Mouse (Mus musculus) forebrain, postnatal 0 days (tissue): ENCODE measurements around the gene Metap1. TPM values are rescaled to one million over a fixed set of nuclear protein-coding genes. Genes with fewer than 3 reads are reported as not detected.

Experiments used
- ATAC-seq: fragments of 200-750 bp; cut with Nextera tagmentation; 2 replicates; pipeline ENCODE4 v1.8.0; 2017; ENCODE audit warnings: mild to moderate bottlenecking, moderate library complexity
- DNase-seq: peaks from one replicate; pipeline ENCODE4 v3.0.0-alpha.2; 2015
- H3K27ac ChIP-seq: fragments of 300-500 bp; sonication (generic); 2 replicates; pipeline ENCODE4 v1.5.1; 2014; ENCODE audit warnings: low read depth, mild to moderate bottlenecking, antibody characterized with exemption, low read length, moderate library complexity, mixed read lengths
- H3K27me3 ChIP-seq: fragments of 300-500 bp; sonication (generic); 2 replicates; pipeline ENCODE4 v1.6.1; 2014; ENCODE audit warnings: mild to moderate bottlenecking, low read length, mixed read lengths; ENCODE audit not compliant: insufficient read depth
- H3K36me3 ChIP-seq: fragments of 300-500 bp; sonication (generic); 2 replicates; pipeline ENCODE4 v1.6.1; 2014; ENCODE audit warnings: mild to moderate bottlenecking, moderate library complexity; ENCODE audit not compliant: insufficient read depth
- H3K4me1 ChIP-seq: fragments of 300-500 bp; sonication (generic); 2 replicates; pipeline ENCODE4 v1.6.1; 2014; ENCODE audit warnings: antibody characterized with exemption; ENCODE audit not compliant: insufficient read depth
- H3K4me2 ChIP-seq: fragments of 300-500 bp; sonication (generic); 2 replicates; pipeline ENCODE4 v1.6.1; 2014; ENCODE audit warnings: low read depth, mild to moderate bottlenecking, moderate library complexity
- H3K4me3 ChIP-seq: fragments of 300-500 bp; sonication (generic); 2 replicates; pipeline ENCODE4 v1.5.1; 2014; ENCODE audit warnings: low read depth, low read length, mixed read lengths
- H3K9ac ChIP-seq: fragments of 300-500 bp; sonication (generic); 2 replicates; pipeline ENCODE4 v1.6.1; 2014; ENCODE audit warnings: mild to moderate bottlenecking
- H3K9me3 ChIP-seq: fragments of 300-500 bp; sonication (generic); 2 replicates; pipeline ENCODE4 v1.6.1; 2016; ENCODE audit warnings: low read length
- CTCF ChIP-seq: sonication (generic); IDR thresholded peaks from 2 replicates; pipeline ENCODE4 v1.5.1; 2016; ENCODE audit warnings: antibody characterized with exemption, control low read depth, low read depth
- WGBS: fragments of 180-500 bp; shearing (Covaris S2); extraction: QIAGEN DNeasy Blood & Tissue Kit; methylation state at CpG from one replicate; pipeline ENCODE4 v1.1.7; 2014; 5-methylcytosine and 5-hydroxymethylcytosine counted together
- polyA plus RNA-seq: library from polyadenylated mRNA; unstranded; fragments of >200 nt; fragmentation: Nextera tagmentation; extraction: Ambion mirVana; gene quantifications from 2 replicates; pipeline ENCODE4 v1.2.1, GENCODE M21; 2015
- total RNA-seq: library from RNA; depleted of rRNA; stranded (reverse); fragments of >200 nt; gene quantifications from 2 replicates; pipeline ENCODE4 v1.2.3, GENCODE M21; 2014

Metap1 gene
- total and polyA plus RNA-seq, 2 experiments from 2014 or later, result 50.2 to 61.8 TPM

GRCm38 (mm10) chr3:138527667-138528231, 38.4 kb upstream of the Metap1 start:
- H3K9ac ChIP-seq, result peak overlapping the region; percentile 91
- H3K4me1 ChIP-seq, result peaks cover 21% of the 10 kb centered on the region; the same call in 1 of the 2 replicates
- WGBS, result 4% methylated on average over 62 of the region's 64 CpGs
- H3K9me3 ChIP-seq, result no peaks in the 10 kb centered on the region
- ATAC-seq, result peak; percentile 55
- no peak for TF ChIP-seq CTCF
- H3K27me3 ChIP-seq, result no peaks in the 10 kb centered on the region
- H3K4me2 ChIP-seq, result peak overlapping the region; percentile 72
- peak overlapping the region; percentile 100 for H3K4me3 ChIP-seq
- peak; percentile 42 for DNase-seq
- H3K36me3 ChIP-seq, result no peaks in the 10 kb centered on the region
- peak overlapping the region; percentile 98 for H3K27ac ChIP-seq

- peak; percentile 96 for ATAC-seq
- Histone ChIP-seq H3K4me3 (peak overlapping the region; percentile 100), H3K9me3 (no peaks in the 10 kb centered on the region), H3K4me1 (peaks cover 21% of the 10 kb centered on the region; the same call in 1 of the 2 replicates), H3K9ac (peak overlapping the region; percentile 91), H3K36me3 (no peaks in the 10 kb centered on the region), H3K4me2 (peak overlapping the region; percentile 93), H3K27me3 (no peaks in the 10 kb centered on the region; the same call in 1 of the 2 replicates), H3K27ac (peak overlapping the region; percentile 98)
- WGBS, result under 1% methylated on average over 61 of the region's 85 CpGs
- peak; percentile 56 for TF ChIP-seq CTCF
- DNase-seq, result peak; percentile 99
These were observed 37.8 kb upstream of the Metap1 start for GRCm38 (mm10) chr3:138526916-138527666.

GRCm38 (mm10) chr3:138526073-138526915, 37.0 kb upstream of the Metap1 start, which contains the start of gene Eif4e:
Eif4e (plus strand) TSS chr3:138526179.
- no peak for TF ChIP-seq CTCF
- Histone ChIP-seq H3K4me3 (peak within 1 kb of the TSS; percentile 100), H3K9ac (peak within 1 kb of the TSS; percentile 42), H3K9me3 (no peaks in the 10 kb centered on the region), H3K27me3 (no peaks in the 10 kb centered on the region; the same call in 1 of the 2 replicates), H3K4me1 (peaks cover 21% of the 10 kb centered on the region; the same call in 1 of the 2 replicates), H3K36me3 (no peaks in the 10 kb centered on the region), H3K4me2 (peak within 1 kb of the TSS; percentile 93), H3K27ac (peak within 1 kb of the TSS; percentile 36)
- ATAC-seq (peak; percentile 1; the same call in 1 of the 2 replicates), DNase-seq (no peak)
- 3% methylated on average over 39 of the region's 39 CpGs for WGBS

GRCm38 (mm10) chr3:138525494-138525893, 36.2 kb upstream of the Metap1 start:
- peaks cover 20% of the 10 kb centered on the region; the same call in 1 of the 2 replicates for H3K4me1 ChIP-seq
- H3K27me3 ChIP-seq, result no peaks in the 10 kb centered on the region; the same call in 1 of the 2 replicates
- no peak for TF ChIP-seq CTCF
- H3K36me3 ChIP-seq, result no peaks in the 10 kb centered on the region
- H3K9ac ChIP-seq, result no peak overlapping the region
- H3K27ac ChIP-seq, result no peak overlapping the region
- DNase-seq (no peak), ATAC-seq (no peak)
- H3K4me2 ChIP-seq, result no peak overlapping the region
- WGBS, result 52% methylated on average over 8 of the region's 8 CpGs
- no peak overlapping the region for H3K4me3 ChIP-seq
- H3K9me3 ChIP-seq, result no peaks in the 10 kb centered on the region

GRCm38 (mm10) chr3:138523956-138524355, 34.6 kb upstream of the Metap1 start:
- no peaks in the 10 kb centered on the region for H3K36me3 ChIP-seq
- H3K27ac ChIP-seq, result no peak overlapping the region
- no peak overlapping the region for H3K4me3 ChIP-seq
- no peak overlapping the region for H3K4me2 ChIP-seq
- no peak for DNase-seq
- H3K9me3 ChIP-seq, result no peaks in the 10 kb centered on the region
- ATAC-seq, result no peak
- WGBS, result 94% methylated on average over 4 of the region's 4 CpGs
- H3K27me3 ChIP-seq, result no peaks in the 10 kb centered on the region; the same call in 1 of the 2 replicates
- no peak for TF ChIP-seq CTCF
- H3K4me1 ChIP-seq, result peaks cover 13% of the 10 kb centered on the region; the same call in 1 of the 2 replicates
- H3K9ac ChIP-seq, result no peak overlapping the region

- no peak overlapping the region for H3K4me2 ChIP-seq
- ATAC-seq (no peak), DNase-seq (no peak)
- no peak overlapping the region for H3K9ac ChIP-seq
- H3K27ac ChIP-seq, result no peak overlapping the region
- no peak overlapping the region for H3K4me3 ChIP-seq
- 86% methylated on average over 6 of the region's 6 CpGs for WGBS
- H3K9me3 ChIP-seq, result no peaks in the 10 kb centered on the region
- H3K36me3 ChIP-seq, result no peaks in the 10 kb centered on the region
- no peak for TF ChIP-seq CTCF
- H3K4me1 ChIP-seq, result no peaks in the 10 kb centered on the region
- no peaks in the 10 kb centered on the region; the same call in 1 of the 2 replicates for H3K27me3 ChIP-seq
These were observed 29.9 kb upstream of the Metap1 start for GRCm38 (mm10) chr3:138519218-138519617.
